Comparison of ENCODE assay signal across 8 mouse cellular contexts in genomic region chr16:4607818-4608531, GRCm38 (mm10). TPM values are rescaled to one million over a fixed set of nuclear protein-coding genes. Genes with fewer than 3 reads are reported as not detected.
A peak's percentile ranks its signal among the peaks of the same experiment; 100 is the strongest.
DNase-seq lines count a peak whose midpoint lies in the region; ATAC-seq lines count a peak whose summit lies in the region.

No protein-coding gene starts in this region.

- ATAC-seq in embryonic facial prominence, embryonic 11.5 days (replicated peaks; ENCODE audit: insufficient number of reproducible peaks, low FRiP score, low TSS enrichment, low read depth): no peak
- no peak for ATAC-seq in heart, embryonic 11.5 days (replicated peaks; ENCODE audit: insufficient number of reproducible peaks, low FRiP score, low TSS enrichment)
- ATAC-seq in kidney, embryonic 15.5 days (replicated peaks; ENCODE audit: low FRiP score): peak; percentile 35
- ATAC-seq in liver, embryonic 11.5 days (replicated peaks; ENCODE audit: low FRiP score): peak; percentile 38

- no peaks in the 10 kb centered on the region for H3K9me3 ChIP-seq in embryonic facial prominence, embryonic 11.5 days (replicated peaks; ENCODE audit: control insufficient read depth, low read length)
- no peaks in the 10 kb centered on the region for H3K9me3 ChIP-seq in heart, embryonic 11.5 days (replicated peaks; ENCODE audit: control insufficient read depth, low read length)
- H3K9me3 ChIP-seq in kidney, embryonic 15.5 days (replicated peaks): no peaks in the 10 kb centered on the region
- no peaks in the 10 kb centered on the region for H3K9me3 ChIP-seq in liver, embryonic 11.5 days (ENCODE audit: control insufficient read depth, low read length)

- H3K9ac ChIP-seq in embryonic facial prominence, embryonic 11.5 days (replicated peaks; ENCODE audit: low read length): no peak overlapping the region
- H3K9ac ChIP-seq in heart, embryonic 11.5 days (ENCODE audit: low read depth, low read length): no peak overlapping the region
- 0 out of 2 replicates have a peak overlapping the region, but pooled peaks have one; percentile 14 for H3K9ac ChIP-seq in kidney, embryonic 15.5 days
- H3K9ac ChIP-seq in liver, embryonic 11.5 days (ENCODE audit: low read depth, low read length): no peak overlapping the region

- peaks cover 28% of the 10 kb centered on the region for H3K4me1 ChIP-seq in embryonic facial prominence, embryonic 11.5 days (ENCODE audit: control insufficient read depth, insufficient read depth, low read length)
- peaks cover 52% of the 10 kb centered on the region for H3K4me1 ChIP-seq in heart, embryonic 11.5 days (ENCODE audit: control insufficient read depth, insufficient read depth, low read length)
- H3K4me1 ChIP-seq in kidney, embryonic 15.5 days: peaks cover 62% of the 10 kb centered on the region
- peaks cover 41% of the 10 kb centered on the region for H3K4me1 ChIP-seq in liver, embryonic 11.5 days (replicated peaks; ENCODE audit: control insufficient read depth, insufficient read depth, low read length)

- peaks cover 3% of the 10 kb centered on the region for H3K36me3 ChIP-seq in embryonic facial prominence, embryonic 11.5 days (replicated peaks; ENCODE audit: control insufficient read depth, insufficient read depth, low read depth, low read length)
- H3K36me3 ChIP-seq in heart, embryonic 11.5 days (ENCODE audit: control insufficient read depth, insufficient read depth, low read length): peaks cover 17% of the 10 kb centered on the region
- peaks cover 43% of the 10 kb centered on the region for H3K36me3 ChIP-seq in kidney, embryonic 15.5 days
- peaks cover 11% of the 10 kb centered on the region for H3K36me3 ChIP-seq in liver, embryonic 11.5 days (ENCODE audit: control insufficient read depth, insufficient read depth, low read length)
- no peaks in the 10 kb centered on the region for H3K36me3 ChIP-seq in splenic B cell, adult 2 months (ENCODE audit: control insufficient read depth, insufficient read depth, low read length, poor library complexity, severe bottlenecking)

- no peak overlapping the region for H3K27ac ChIP-seq in embryonic facial prominence, embryonic 11.5 days (replicated peaks; ENCODE audit: low read depth, low read length)
- peak overlapping the region; percentile 76; the same call in 1 of the 2 replicates for H3K27ac ChIP-seq in heart, embryonic 11.5 days (ENCODE audit: low read depth, low read length)
- peak overlapping the region; percentile 93 for H3K27ac ChIP-seq in kidney, embryonic 15.5 days
- H3K27ac ChIP-seq in liver, embryonic 11.5 days (ENCODE audit: low read depth, low read length): no peak overlapping the region

- peak; percentile 92 for DNase-seq in 3T3-L1 (ENCODE audit: low read depth, low spot score)
- peak; percentile 89 for DNase-seq in adrenal gland, postnatal 10 days
- peak; percentile 91 for DNase-seq in embryonic facial prominence, embryonic 11.5 days (ENCODE audit: low spot score)
- DNase-seq in liver, embryonic 11.5 days (ENCODE audit: low spot score): peak; percentile 75
- DNase-seq in natural killer cell, adult 2 months (ENCODE audit: low spot score in 2 of 2): peak; percentile 70 to 84
- peak; percentile 91 for DNase-seq in splenic B cell, adult 2 months (ENCODE audit: low read depth, low spot score)

- H3K27me3 ChIP-seq in embryonic facial prominence, embryonic 11.5 days (ENCODE audit: control insufficient read depth, insufficient read depth, low read length): no peaks in the 10 kb centered on the region
- no peaks in the 10 kb centered on the region for H3K27me3 ChIP-seq in heart, embryonic 11.5 days (ENCODE audit: control insufficient read depth, insufficient read depth, low read length)
- H3K27me3 ChIP-seq in kidney, embryonic 15.5 days: no peaks in the 10 kb centered on the region
- H3K27me3 ChIP-seq in liver, embryonic 11.5 days (replicated peaks; ENCODE audit: control insufficient read depth, insufficient read depth, low read length): no peaks in the 10 kb centered on the region
- H3K27me3 ChIP-seq in splenic B cell, adult 2 months (ENCODE audit: control insufficient read depth, insufficient read depth, low read length, poor library complexity, severe bottlenecking): no peaks in the 10 kb centered on the region

- no peak overlapping the region for H3K4me2 ChIP-seq in embryonic facial prominence, embryonic 11.5 days (ENCODE audit: low read depth, low read length)
- no peak overlapping the region for H3K4me2 ChIP-seq in heart, embryonic 11.5 days
- 0 out of 2 replicates have a peak overlapping the region, but pooled peaks have one; percentile 6 for H3K4me2 ChIP-seq in kidney, embryonic 15.5 days
- no peak overlapping the region for H3K4me2 ChIP-seq in liver, embryonic 11.5 days

- no peak overlapping the region for H3K4me3 ChIP-seq in embryonic facial prominence, embryonic 11.5 days (ENCODE audit: low read depth, low read length)
- no peak overlapping the region for H3K4me3 ChIP-seq in heart, embryonic 11.5 days (ENCODE audit: low read depth, low read length)
- H3K4me3 ChIP-seq in kidney, embryonic 15.5 days (replicated peaks): no peak overlapping the region
- no peak overlapping the region for H3K4me3 ChIP-seq in liver, embryonic 11.5 days (ENCODE audit: low read depth, low read length)

- WGBS in embryonic facial prominence, embryonic 11.5 days: 45% methylated on average over 9 of the region's 9 CpGs
- WGBS in heart, embryonic 11.5 days (ENCODE audit: insufficient replicate concordance): 55% methylated on average over 9 of the region's 9 CpGs
- 32% methylated on average over 9 of the region's 9 CpGs for WGBS in kidney, embryonic 15.5 days
- 50% methylated on average over 9 of the region's 9 CpGs for WGBS in liver, embryonic 11.5 days

RNA-seq across cellular contexts. Expression of gene Glis2, which starts 13.5 kb away (rescaled TPM):
- 10 to 100 TPM; 22.9 to 34.3 TPM for total RNA-seq in adrenal gland, postnatal 10 days (2021)
- polyA plus RNA-seq in embryonic facial prominence, embryonic 11.5 days (2014; fragmentation: Nextera tagmentation; extraction: Ambion mirVana): 19.9 and 21.2 TPM in 2 replicates
- polyA plus RNA-seq in heart, embryonic 11.5 days (2014; fragmentation: Nextera tagmentation; extraction: Ambion mirVana): 19.3 and 23.3 TPM in 2 replicates
- 41.2 and 43.8 TPM in 2 replicates for polyA plus RNA-seq in kidney, embryonic 15.5 days (2015; fragmentation: Nextera tagmentation; extraction: Ambion mirVana)
- 10.8 and 11.7 TPM in 2 replicates for polyA plus RNA-seq in liver, embryonic 11.5 days (2014; fragmentation: Nextera tagmentation; extraction: Ambion mirVana)

RNA-seq across cellular contexts. Expression of gene Pam16, which starts 16.8 kb away (rescaled TPM):
- 100 to 1,000 TPM; 115 to 116 TPM for total RNA-seq in adrenal gland, postnatal 10 days (2021)
- polyA plus RNA-seq in embryonic facial prominence, embryonic 11.5 days (2014; fragmentation: Nextera tagmentation; extraction: Ambion mirVana): 103 and 105 TPM in 2 replicates
- 119 and 134 TPM in 2 replicates for polyA plus RNA-seq in heart, embryonic 11.5 days (2014; fragmentation: Nextera tagmentation; extraction: Ambion mirVana)
- 90.1 and 92.6 TPM in 2 replicates for polyA plus RNA-seq in kidney, embryonic 15.5 days (2015; fragmentation: Nextera tagmentation; extraction: Ambion mirVana)
- polyA plus RNA-seq in liver, embryonic 11.5 days (2014; fragmentation: Nextera tagmentation; extraction: Ambion mirVana): 110 and 116 TPM in 2 replicates

RNA-seq across cellular contexts. Expression of gene Vasn, which starts 31.8 kb away (rescaled TPM):
- total RNA-seq in adrenal gland, postnatal 10 days (2021): 10 to 100 TPM; 10.0 to 14.7 TPM
- polyA plus RNA-seq in embryonic facial prominence, embryonic 11.5 days (2014; fragmentation: Nextera tagmentation; extraction: Ambion mirVana): 10.9 and 14.1 TPM in 2 replicates
- polyA plus RNA-seq in heart, embryonic 11.5 days (2014; fragmentation: Nextera tagmentation; extraction: Ambion mirVana): 9.5 and 10.6 TPM in 2 replicates
- 22.7 and 23.5 TPM in 2 replicates for polyA plus RNA-seq in kidney, embryonic 15.5 days (2015; fragmentation: Nextera tagmentation; extraction: Ambion mirVana)
- polyA plus RNA-seq in liver, embryonic 11.5 days (2014; fragmentation: Nextera tagmentation; extraction: Ambion mirVana): 9.3 and 9.4 TPM in 2 replicates

RNA-seq across cellular contexts. Expression of gene Dnaja3, which starts 31.8 kb away (rescaled TPM):
- 100 to 1,000 TPM; 161 to 167 TPM for total RNA-seq in adrenal gland, postnatal 10 days (2021)
- 56.9 and 58.3 TPM in 2 replicates for polyA plus RNA-seq in embryonic facial prominence, embryonic 11.5 days (2014; fragmentation: Nextera tagmentation; extraction: Ambion mirVana)
- polyA plus RNA-seq in heart, embryonic 11.5 days (2014; fragmentation: Nextera tagmentation; extraction: Ambion mirVana): 63.6 and 72.6 TPM in 2 replicates
- polyA plus RNA-seq in kidney, embryonic 15.5 days (2015; fragmentation: Nextera tagmentation; extraction: Ambion mirVana): 77.7 and 81.4 TPM in 2 replicates
- 104 and 111 TPM in 2 replicates for polyA plus RNA-seq in liver, embryonic 11.5 days (2014; fragmentation: Nextera tagmentation; extraction: Ambion mirVana)

RNA-seq across cellular contexts. Expression of gene Tfap4, which starts 48.3 kb away (rescaled TPM):
- total RNA-seq in adrenal gland, postnatal 10 days (2021): 10 to 100 TPM in 1 of 2 experiments, 1 to 10 TPM in 1; 6.5 to 12.3 TPM
- 27.2 and 28.6 TPM in 2 replicates for polyA plus RNA-seq in embryonic facial prominence, embryonic 11.5 days (2014; fragmentation: Nextera tagmentation; extraction: Ambion mirVana)
- polyA plus RNA-seq in heart, embryonic 11.5 days (2014; fragmentation: Nextera tagmentation; extraction: Ambion mirVana): 7.3 and 9.4 TPM in 2 replicates
- polyA plus RNA-seq in kidney, embryonic 15.5 days (2015; fragmentation: Nextera tagmentation; extraction: Ambion mirVana): 24.6 and 25.7 TPM in 2 replicates
- 23.3 and 25.1 TPM in 2 replicates for polyA plus RNA-seq in liver, embryonic 11.5 days (2014; fragmentation: Nextera tagmentation; extraction: Ambion mirVana)

Comparison
In these comparisons a context has a peak if more than half of its experiments do, and no peak if none do; other contexts are left out.
1. ATAC-seq: peak in kidney, embryonic 15.5 days (single experiment) and liver, embryonic 11.5 days (single experiment); none in embryonic facial prominence, embryonic 11.5 days (single experiment) and heart, embryonic 11.5 days (single experiment).
2. H3K27ac ChIP-seq: peak in heart, embryonic 11.5 days (single experiment) and kidney, embryonic 15.5 days (single experiment); none in embryonic facial prominence, embryonic 11.5 days (single experiment) and liver, embryonic 11.5 days (single experiment).
3. Peak in every context shown above with its lines, with median percentiles within 50 percentile points of each other: DNase-seq.